Comparison of ENCODE assay signal across 9 mouse cellular contexts in genomic region chr16:65105184-65105931, GRCm38 (mm10). TPM values are rescaled to one million over a fixed set of nuclear protein-coding genes. Genes with fewer than 3 reads are reported as not detected.
DNase-seq lines count a peak whose midpoint lies in the region; ATAC-seq and TF ChIP-seq lines count a peak whose summit lies in the region.
"Had no signal": no experiment of that assay in that cellular context is flagged by ENCODE, and none has a peak within 500 bp of the region (broad histone marks: within the 10 kb centered on the region; RNA-seq: fewer than 3 reads in every experiment).

TSS of gene Htr1f (minus strand) at chr16:65105854.

- H3K9me3 ChIP-seq in lung, embryonic 14.5 days (ENCODE audit: low read depth, low read length): no peaks in the 10 kb centered on the region
- no peaks in the 10 kb centered on the region for H3K9me3 ChIP-seq in hindbrain, embryonic 10.5 days

- H3K4me1 ChIP-seq in lung, embryonic 14.5 days (ENCODE audit: insufficient read depth): no peaks in the 10 kb centered on the region
- H3K4me1 ChIP-seq in hindbrain, embryonic 10.5 days (replicated peaks): peaks cover 11% of the 10 kb centered on the region; the same call in 1 of the 2 replicates

- 3% methylated on average over 40 of the region's 41 CpGs for WGBS in lung, embryonic 14.5 days
- 5% methylated on average over 41 of the region's 41 CpGs for WGBS in hindbrain, embryonic 10.5 days

- TF ChIP-seq CTCF in lung, embryonic 14.5 days (IDR thresholded peaks at IDR 0.05; ENCODE audit: low read depth): no peak

- ATAC-seq in lung, embryonic 14.5 days (ENCODE audit: insufficient read depth): peak; percentile 65; the same call in 1 of the 2 replicates

- H3K36me3 ChIP-seq in lung, embryonic 14.5 days (ENCODE audit: insufficient read depth): no peaks in the 10 kb centered on the region
- no peaks in the 10 kb centered on the region for H3K36me3 ChIP-seq in hindbrain, embryonic 10.5 days

- H3K27ac ChIP-seq in lung, embryonic 14.5 days (ENCODE audit: low read depth): no peak within 1 kb of the TSS
- peak within 1 kb of the TSS; percentile 59; the same call in 1 of the 2 replicates for H3K27ac ChIP-seq in hindbrain, embryonic 10.5 days

- peak within 1 kb of the TSS; percentile 23; the same call in 1 of the 2 replicates for H3K9ac ChIP-seq in lung, embryonic 14.5 days

- peaks cover 17% of the 10 kb centered on the region; the same call in 1 of the 2 replicates for H3K27me3 ChIP-seq in lung, embryonic 14.5 days (ENCODE audit: insufficient read depth, low read length)
- H3K27me3 ChIP-seq in hindbrain, embryonic 10.5 days (ENCODE audit: insufficient read depth, poor library complexity, severe bottlenecking): peaks cover 33% of the 10 kb centered on the region

- peak within 1 kb of the TSS; percentile 31 for H3K4me3 ChIP-seq in lung, embryonic 14.5 days (ENCODE audit: low read depth, low read length)
- H3K4me3 ChIP-seq in hindbrain, embryonic 10.5 days: peak within 1 kb of the TSS; percentile 57
- H3K4me3 ChIP-seq: erythroblast, embryonic 14.5 days had no signal

- H3K4me2 ChIP-seq in lung, embryonic 14.5 days: peak within 1 kb of the TSS; percentile 72

- DNase-seq in adrenal gland, postnatal 14 days: peak; percentile 14
- no peak for DNase-seq in adrenal gland, adult 8-10 months
- peak; percentile 52 for DNase-seq in lung, embryonic 14.5 days
- DNase-seq in lung, adult 18-20 months: no peak
- DNase-seq in hindbrain, embryonic 10.5 days (ENCODE audit: low spot score): peak; percentile 49
- DNase-seq in mesoderm, embryonic 11.5 days (ENCODE audit: low read depth, low spot score): peak; percentile 39
- DNase-seq in gastrocnemius, postnatal 10 days: no peak
- no peak for DNase-seq in urinary bladder, adult 2 months (ENCODE audit: low spot score)

RNA-seq across cellular contexts. Expression of gene Htr1f, which starts in this region (rescaled TPM):
- total RNA-seq in adrenal gland, postnatal 14 days (2021): not detected in 2 replicates
- total RNA-seq in adrenal gland, adult 8-10 months (2022): not detected
- not detected in 2 replicates for polyA plus RNA-seq in lung, embryonic 14.5 days (2014; fragmentation: Nextera tagmentation; extraction: Ambion mirVana)
- polyA plus RNA-seq in hindbrain, embryonic 10.5 days (2016; fragmentation: Nextera tagmentation; extraction: Ambion mirVana): 0.05 and 0.06 TPM in 2 replicates
- not detected for total RNA-seq in gastrocnemius, postnatal 10 days (2021)
- polyA plus RNA-seq in urinary bladder, adult 2 months (2012; rRNA removed): 0.01 TPM in 1 of 2 replicates, not detected in the other
- polyA plus RNA-seq: erythroblast, embryonic 14.5 days had no signal

Comparison
In these comparisons a context has a peak if more than half of its experiments do, and no peak if none do; other contexts are left out.
1. Peak in DNase-seq in adrenal gland, postnatal 14 days; RNA of the gene not detected or under 1 TPM.
2. Peak in DNase-seq, ATAC-seq, H3K4me3 ChIP-seq, H3K9ac ChIP-seq and H3K4me2 ChIP-seq in lung, embryonic 14.5 days; RNA of the gene not detected or under 1 TPM.
3. Peak in DNase-seq, H3K4me3 ChIP-seq and H3K27ac ChIP-seq in hindbrain, embryonic 10.5 days; RNA of the gene not detected or under 1 TPM.